Mouse (Mus musculus) urinary bladder, postnatal 10 days (tissue): ENCODE results near the gene Rab40c.
A peak's percentile ranks its signal among the peaks of the same experiment; 100 is the strongest.

Experiments
- DNase-seq: peaks from one replicate; pipeline ENCODE4 v3.0.0; 2022; ENCODE audit warnings: low spot score

Gene Rab40c

GRCm38 (mm10) chr17:25895415-25895814, 24.1 kb downstream of the Rab40c start:
- no peak for DNase-seq

DNA sequence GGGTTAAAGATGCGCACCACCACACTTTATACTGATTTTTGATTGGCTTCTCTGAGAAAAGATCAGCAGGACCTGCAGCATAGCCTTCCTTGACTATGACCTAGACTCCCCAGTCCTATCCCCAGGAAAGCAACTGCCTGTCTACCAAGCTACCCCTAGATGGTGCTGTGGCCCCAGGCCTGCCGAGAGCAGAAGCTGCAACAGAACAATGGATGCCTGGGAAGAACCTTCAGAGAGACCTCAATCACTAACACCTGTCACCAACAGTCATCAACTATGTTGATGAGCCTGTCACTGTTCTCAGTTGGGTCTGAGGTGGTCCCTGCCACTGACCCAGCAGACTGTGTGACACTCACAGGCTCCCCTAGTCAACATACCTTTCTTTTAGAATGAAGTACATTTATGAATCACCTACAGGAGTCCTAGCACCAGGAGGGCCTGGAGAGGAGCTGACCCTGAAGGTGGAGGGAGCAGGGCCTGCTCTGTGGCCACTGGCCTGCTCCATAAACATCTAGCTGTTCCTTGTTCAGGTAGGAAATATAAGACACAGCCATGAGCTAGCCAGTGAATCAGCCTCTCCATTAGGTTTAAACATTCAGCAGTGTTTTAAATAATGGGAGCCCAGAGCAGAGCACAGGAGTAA, 25.4 kb downstream of the Rab40c start:
- DNase-seq: no peak

DNA sequence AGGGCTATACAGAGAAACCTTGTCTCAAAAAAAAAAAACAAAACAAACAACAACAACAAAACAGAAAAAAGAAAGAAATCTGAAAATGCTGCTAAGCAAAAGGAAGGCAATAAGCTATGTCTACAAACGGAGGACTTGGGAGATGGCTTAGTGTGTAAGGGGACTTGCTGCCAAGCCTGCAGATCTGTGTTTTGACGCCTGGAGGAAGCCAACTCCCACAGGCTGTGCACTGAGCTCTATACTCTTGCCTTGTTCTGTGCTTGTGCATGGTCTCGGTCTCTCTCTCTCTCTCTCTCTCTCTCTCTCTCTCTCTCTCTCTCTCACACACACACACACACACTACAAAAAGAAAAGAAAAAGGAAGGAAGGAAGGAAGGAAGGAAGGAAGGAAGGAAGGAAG, 30.7 kb downstream of the Rab40c start:
- no peak for DNase-seq

DNA sequence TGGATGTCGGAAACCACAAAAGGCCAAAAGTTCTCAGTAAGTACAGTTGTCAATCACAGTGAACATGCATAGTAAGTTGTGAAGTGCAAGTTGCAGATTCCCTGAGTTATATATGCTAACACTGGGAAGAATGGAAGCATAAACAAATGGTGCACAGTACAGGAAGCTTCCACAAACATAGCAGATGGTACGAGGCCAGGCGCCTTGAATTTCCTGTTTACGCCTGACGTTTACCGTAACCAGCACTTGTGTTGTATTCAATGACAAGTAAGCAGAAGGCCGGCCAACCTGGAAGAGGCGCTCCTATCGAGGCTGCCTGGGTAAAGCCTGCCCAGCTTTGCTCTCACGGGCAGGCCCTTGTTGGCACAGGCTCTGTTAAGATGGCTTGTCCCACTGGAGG, 32.1 kb downstream of the Rab40c start:
- no peak for DNase-seq

DNA sequence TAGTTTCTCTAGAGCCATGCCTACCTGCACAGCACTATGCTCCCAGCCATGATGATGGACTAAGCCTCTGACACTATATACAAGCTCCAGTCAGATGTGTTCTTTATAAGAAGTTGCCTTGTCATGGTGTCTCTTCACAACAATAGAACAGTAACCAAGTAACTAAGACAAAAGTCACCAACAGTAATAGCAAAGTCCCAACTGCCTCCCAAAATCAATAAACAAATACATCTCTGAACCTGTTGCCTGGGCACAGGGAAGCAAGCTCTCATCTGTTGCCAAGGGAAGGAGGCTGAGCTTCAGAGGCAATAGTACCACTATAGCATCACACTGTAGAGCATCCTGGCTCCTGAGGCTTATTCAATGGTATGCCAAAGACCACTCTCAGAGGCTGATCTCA, 32.7 kb downstream of the Rab40c start:
- no peak for DNase-seq

GRCm38 (mm10) chr17:25885636-25886035, 33.9 kb downstream of the Rab40c start:
- DNase-seq: no peak

DNA sequence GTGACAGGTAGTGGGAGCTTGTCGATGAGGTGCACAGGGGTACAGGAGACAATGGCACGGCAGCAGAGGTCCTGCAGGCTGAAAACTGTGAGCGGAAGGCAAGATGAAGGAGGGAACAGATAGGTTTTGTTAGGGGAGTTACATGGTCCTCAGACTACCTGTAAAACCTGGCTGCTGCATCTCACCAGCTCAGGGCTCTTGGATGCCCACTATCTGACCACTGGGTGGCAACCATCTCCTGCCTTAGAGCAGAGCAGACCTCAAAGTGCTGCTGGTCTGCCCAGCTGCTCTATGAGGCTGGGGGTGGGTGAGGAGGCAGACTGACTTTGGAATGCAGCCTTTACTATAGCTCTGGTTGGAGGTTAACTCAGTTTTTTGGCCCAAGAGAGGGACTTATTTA, 35.7 kb downstream of the Rab40c start:
- no peak for DNase-seq

DNA sequence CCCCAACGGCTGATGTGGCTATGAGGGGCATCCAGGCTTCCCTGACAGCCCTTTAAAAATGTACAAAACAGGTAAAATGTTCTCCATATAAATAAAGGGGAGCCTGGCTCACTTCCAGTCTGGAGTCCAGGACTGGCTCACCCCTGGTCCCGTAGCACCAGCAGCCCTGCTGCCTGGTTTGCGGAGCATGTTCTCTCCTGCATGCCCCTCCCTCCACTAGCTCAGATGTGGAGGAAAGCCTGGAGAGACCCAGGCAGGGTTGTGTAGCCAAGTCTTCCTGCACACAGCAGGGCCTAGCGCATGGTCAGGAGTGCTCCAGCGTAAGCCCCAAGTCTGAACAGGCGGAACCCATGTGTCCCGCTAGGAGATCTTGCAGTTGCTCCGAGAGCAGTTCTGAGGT, 36.3 kb downstream of the Rab40c start:
- DNase-seq: no peak

GRCm38 (mm10) chr17:25882306-25882705, 37.2 kb downstream of the Rab40c start:
- no peak for DNase-seq

DNA sequence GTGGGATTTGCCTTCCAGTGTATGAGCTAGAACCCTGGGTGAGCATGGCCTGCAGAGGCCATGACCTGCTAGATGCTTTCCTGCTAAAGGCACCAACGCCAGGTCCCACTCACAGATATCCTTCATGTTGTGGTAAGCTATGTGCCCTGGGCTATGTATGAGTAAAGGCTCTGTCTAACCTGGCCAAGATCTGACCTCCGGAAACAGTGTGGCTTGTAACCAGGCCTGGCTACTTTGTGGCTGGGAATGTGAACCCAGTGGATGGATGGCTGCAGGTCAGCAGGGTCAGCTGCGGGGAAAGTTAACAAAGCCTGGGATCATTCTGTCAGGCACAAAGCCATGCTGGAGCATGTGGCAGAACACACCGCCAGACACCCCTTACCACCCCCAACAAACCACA, 37.8 kb downstream of the Rab40c start:
- no peak for DNase-seq

DNA sequence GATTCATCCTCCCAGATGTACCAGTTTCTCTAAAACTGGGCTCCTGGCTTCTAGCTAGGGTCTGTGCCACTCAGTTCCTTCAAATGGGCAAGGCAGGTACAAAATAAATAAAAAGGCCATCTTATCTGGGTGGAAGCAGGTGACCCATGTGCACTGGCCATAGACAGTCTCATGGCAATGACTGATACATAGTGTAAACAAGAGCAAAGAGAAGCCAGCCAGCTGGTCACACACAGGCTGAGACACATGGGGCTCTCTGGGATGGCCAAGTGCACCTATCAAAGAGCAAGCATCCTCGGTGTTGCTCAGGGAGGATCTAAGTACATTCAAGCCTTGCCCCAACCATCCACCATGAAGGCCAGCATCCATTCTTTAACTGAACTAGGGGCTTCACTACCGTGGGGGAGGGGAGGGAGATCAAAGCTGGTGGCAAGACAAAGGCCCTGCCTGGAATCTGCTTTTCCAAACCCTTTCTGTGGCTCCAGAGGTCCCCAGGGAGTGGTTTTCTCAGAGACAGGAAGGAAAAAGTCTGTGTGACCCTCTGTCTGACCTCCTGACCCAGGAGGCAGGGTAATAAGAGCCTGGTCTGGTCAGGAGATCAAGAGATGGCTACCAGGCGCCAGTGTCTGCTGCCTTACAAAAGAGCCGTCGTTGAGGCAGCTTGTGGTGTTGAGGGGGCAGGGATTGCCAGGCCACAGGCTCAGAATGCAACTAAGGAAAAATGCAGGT, 38.5 kb downstream of the Rab40c start:
- DNase-seq: no peak

DNA sequence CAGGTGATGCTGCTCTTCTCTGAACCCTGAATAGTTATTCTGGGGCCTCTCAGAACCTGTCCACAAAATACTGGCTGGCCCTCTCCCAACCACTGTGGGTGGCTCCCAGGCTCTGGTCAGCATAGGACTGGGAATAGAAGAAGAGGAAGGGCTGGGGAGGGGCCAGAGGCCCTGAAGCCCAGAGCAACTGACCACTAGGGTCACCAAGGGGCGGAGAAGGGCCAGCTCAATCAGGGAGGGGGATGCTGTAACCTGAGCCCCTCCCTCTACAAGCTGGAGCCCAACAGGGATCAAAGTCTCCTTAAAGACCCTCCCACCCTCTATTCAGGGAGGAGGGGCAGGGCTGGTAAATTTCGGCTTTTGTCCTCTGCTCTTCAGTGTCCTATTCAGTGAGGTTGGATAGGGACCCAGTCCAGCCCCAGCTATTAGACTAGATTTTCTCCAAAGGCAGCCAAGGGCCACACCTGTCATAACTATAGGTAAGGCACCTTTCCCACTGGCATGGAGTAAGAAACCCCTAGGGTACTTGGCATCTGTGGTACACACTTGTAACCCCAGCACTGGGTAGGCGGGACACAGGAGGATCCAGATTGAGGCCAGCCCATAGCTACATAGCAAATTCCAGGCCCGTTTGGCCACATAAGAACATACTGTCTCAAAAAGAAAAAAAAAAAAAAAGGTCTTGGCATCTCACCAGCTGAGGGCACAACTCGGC, 39.2 kb downstream of the Rab40c start, which contains the start of gene Wfikkn1:
Wfikkn1 (minus strand) TSS at position 663 of the 715 bp plus-strand sequence.
- DNase-seq: no peak

- no peak for DNase-seq
Measured at GRCm38 (mm10) chr17:25879750-25880149, 39.8 kb downstream of the Rab40c start.

DNA sequence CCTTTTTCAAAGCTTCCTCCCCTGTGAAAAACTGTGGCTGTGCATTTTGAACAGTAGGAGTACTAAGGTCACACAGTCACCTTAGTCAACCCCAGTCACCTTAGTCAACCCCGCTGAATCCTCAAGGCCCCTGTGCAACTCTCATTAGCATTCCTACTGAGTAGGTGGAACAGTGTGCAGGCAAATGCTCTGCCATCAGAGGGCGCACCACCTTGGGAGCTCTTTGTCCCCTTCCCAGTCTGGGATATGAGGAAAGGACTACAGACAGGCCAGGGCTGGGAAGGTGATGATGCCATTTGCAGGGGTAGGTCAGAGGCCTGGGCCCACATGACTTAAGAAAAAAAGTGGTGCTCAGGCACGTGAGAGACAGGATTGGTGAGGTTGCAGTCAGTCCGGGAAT, 40.3 kb downstream of the Rab40c start:
- DNase-seq: no peak

- no peak for DNase-seq
Measured at GRCm38 (mm10) chr17:25878611-25879180, 40.8 kb downstream of the Rab40c start.

- DNase-seq: no peak
Measured at GRCm38 (mm10) chr17:25877741-25878610, 41.6 kb downstream of the Rab40c start.

GRCm38 (mm10) chr17:25877025-25877424, 42.5 kb downstream of the Rab40c start:
- no peak for DNase-seq

DNA sequence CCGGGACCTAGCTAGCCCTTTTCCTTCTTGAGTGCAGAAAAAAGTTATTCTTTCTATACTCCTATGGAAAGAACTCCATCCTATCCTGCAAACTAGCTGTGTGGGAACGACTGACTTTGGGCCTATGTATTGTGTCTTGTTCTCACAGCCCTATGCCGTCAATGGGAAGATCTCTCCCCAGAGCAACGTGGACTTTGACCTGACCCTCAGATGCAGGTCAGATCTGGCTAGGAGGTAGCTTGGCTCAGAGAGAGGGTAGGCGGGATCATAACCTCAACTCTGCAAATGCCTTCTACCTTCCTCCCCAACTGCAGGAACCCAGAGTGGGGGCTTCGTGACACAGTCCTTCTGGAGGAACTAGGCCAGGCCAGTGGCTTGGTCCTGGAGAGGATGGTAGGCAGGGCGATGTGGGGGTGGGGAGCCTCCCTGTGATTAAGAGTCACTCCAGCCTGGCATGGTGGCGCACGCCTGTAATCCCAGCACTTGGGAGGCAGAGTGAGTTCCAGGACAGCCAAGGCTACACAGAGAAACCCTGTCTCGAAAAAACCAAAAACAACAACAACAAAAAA, 43.1 kb downstream of the Rab40c start:
- DNase-seq: no peak

DNA sequence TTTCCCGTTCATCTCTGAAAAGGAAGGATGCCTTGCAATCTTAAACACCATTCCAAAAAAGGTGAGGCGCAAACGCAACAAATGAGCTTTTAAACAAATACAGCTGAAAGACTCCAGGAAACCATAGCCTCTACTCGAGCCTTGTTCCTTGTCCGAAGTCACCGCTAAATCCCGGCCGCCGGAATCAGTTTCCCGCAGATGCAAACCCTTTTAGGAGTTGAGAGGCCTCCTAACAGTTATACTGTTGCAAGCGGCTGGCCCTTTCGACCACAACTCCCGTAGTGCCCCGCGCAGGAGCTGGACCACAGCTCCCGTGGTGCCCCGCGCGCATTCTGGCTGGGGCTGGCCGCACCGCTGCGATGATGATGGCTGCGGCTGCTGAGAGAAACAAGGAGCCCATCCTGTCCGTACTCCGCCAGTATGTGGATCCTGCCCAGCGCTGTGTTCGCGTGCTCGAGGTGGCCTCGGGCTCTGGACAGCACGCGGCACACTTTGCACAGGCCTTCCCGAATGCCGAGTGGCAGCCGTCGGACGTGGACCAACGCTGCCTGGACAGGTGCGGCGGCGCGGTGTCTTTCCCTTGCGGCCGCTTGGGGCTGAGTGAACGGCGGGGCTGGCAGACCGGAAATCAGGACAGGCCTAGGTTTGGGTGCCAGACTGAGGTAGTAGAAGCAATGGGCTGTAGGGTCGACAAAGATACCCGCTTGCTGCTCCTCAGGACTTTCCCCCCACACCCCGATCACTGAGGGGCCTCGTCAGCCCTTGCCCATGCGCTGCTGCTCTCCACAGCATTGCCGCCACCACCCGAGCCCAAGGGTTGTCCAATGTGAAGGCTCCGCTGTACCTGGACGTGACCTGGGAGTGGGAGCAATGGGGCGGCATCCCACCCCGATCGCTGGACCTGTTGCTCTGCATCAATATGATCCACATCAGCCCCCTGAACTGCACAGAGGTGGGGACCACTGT, 44.1 kb downstream of the Rab40c start:
- peak; percentile 58 for DNase-seq

- DNase-seq: peak; percentile 79
Measured at GRCm38 (mm10) chr17:25874721-25875170, 44.8 kb downstream of the Rab40c start, which contains the start of gene Mettl26. Mettl26 (plus strand) TSS chr17:25875074.
